Mouse (Mus musculus) liver, postnatal 0 days (tissue): ENCODE measurements around the gene Lrrc4.

Experiments used
- CTCF ChIP-seq: sonication (generic); IDR thresholded peaks from 2 replicates; pipeline ENCODE4 v1.5.1; 2016; ENCODE audit warnings: antibody characterized with exemption, low read depth
- EP300 ChIP-seq: IDR thresholded peaks from 2 replicates; pipeline ENCODE4 v1.6.1; 2016; ENCODE audit warnings: antibody characterized with exemption, low read depth, mild to moderate bottlenecking

DNA sequence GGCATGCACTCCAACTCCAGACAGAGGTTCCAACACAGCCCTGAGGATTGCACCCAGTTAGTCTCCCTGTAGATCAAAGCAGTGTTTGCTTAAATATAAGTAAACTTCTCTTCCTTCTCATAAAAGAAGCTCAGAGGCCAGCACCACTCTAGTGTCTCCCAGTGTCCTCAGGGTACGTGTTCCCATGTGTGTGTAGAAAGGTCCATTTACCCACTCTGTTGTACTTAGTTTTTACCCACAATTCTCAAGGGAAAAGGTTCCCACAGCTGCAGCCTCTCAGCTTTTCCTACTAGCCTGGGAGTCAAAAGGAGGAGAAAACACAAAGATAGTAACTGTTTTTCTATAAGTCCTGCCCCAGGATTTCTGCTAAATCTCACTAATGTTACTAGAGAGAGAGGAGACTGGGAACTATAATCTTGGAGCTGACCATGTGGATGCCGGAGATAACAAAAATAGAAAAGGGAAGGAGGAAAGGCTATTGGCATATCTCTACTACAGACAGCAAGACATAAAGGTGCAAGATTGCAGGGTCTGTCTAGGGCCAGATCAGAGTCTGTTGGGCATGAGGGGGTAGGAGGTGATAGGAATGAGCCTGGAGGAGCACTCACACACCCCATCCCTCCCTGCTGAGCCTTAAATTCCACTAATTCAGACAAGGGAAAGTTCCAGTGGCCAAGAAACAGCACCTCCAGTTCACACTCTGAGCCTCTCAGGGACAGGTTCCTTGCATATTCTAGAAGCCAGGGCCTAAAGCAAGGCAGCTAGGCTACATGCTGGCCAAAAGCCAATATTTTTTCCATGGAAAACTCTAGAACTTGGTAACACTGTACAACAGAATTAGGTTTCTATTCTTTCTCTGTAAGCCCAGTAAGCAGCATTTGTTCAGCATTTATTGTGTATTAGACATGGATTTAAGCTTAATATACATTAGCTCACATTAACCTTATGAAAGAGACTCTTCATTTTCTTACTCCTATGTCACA lies 25.9 kb upstream of the Lrrc4 start:
- TF ChIP-seq CTCF (no peak), EP300 (no peak)
